Mouse (Mus musculus) embryo, embryonic 9.5 days (tissue): ENCODE measurements around the gene Stx11.
"Not testable (repeated sequence)": the region's sequence is repeated elsewhere in the genome, so short reads cannot be mapped to it uniquely, and the experiment has no call there.

ENCODE experiments used
- DNase-seq: peaks from one replicate; pipeline ENCODE4 v3.0.0-alpha.2; 2017; ENCODE audit errors: extremely low spot score

The Stx11 gene

DNA sequence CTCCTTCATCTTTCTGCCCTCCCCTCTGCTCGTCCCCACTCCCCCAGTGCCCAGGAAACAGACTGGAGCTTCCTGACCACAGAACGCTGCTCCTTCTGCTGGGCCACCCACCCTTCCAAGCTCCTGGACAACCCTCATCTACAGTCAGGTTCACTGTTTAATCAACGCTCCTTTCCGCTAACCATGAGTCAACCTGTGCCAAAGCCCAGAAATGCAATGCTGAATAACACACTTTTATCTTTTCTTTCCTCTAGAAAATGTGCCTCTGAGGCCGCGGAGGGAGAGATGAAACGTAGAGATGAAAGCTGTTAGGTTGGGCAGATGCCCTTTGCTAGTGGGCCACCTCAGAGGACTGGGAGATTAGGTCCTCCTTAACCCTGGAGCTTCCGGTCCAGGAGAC, 2.6 kb downstream of the Stx11 start:
- DNase-seq = no peak

GRCm38 (mm10) chr10:12957271-12957670, 6.8 kb downstream of the Stx11 start:
- DNase-seq = no peak

DNA sequence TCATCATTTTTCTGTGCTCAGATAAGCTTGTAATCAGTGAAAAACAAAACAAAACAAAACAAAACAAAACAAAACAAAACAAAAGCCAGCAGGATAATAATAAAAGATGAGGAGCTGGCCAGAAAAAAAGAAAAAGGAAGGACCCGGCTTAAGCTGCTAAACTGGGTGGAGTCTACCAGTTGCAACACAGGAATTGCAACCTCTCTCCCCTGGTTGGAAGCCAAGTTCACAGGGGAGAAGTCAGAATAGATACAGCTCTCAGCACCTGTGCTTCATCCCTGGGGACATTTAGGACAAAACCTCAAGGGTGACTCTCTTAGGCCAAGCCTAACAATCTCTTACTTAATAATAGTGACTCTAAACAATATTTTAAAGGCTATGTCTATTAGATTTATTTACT, 8.3 kb downstream of the Stx11 start:
- no peak for DNase-seq

- not testable (repeated sequence) for DNase-seq
These were observed 12.7 kb downstream of the Stx11 start for GRCm38 (mm10) chr10:12951358-12951757.

GRCm38 (mm10) chr10:12949299-12949698, 14.8 kb downstream of the Stx11 start:
- DNase-seq = no peak

GRCm38 (mm10) chr10:12947606-12948005, 16.5 kb downstream of the Stx11 start:
- no peak for DNase-seq

DNA sequence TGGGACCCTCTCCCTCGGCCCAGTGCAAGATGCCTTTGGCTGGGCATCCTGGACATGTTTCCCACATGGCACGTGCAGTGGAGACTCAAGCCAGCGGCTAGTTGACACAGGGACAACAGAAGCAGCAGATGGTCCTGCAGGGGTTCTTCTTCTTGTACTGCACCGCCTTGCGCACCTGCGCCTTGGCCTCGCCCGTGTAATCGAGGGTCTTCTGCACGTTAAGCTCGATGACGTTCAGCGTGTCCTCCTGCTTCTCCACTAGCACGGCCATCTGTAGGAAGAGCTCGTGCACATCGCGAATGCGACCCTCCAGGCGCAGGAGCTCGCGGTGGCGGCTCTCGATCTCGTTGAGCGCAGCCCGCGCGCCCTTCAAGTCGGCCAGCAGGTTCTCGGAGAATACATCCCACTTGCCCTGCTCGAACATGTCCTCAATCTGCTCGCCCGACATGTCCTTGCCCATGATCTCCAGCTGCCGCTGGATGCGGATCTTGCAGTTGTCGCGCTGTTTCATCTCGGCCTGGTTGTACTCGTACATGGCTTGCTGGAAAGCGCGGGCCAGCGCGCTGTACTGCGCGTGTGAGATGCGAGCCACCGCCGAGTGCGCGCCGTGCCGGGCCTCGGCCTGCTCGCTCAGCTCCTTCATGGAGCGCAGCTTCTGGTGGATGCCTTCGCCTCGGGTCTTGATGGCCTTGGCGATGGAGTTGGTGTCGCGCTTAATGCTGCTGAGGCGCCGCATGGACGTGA, 22.9 kb downstream of the Stx11 start:
- DNase-seq = peak; percentile 64

GRCm38 (mm10) chr10:12938763-12939162, 25.3 kb downstream of the Stx11 start:
- DNase-seq = no peak

DNA sequence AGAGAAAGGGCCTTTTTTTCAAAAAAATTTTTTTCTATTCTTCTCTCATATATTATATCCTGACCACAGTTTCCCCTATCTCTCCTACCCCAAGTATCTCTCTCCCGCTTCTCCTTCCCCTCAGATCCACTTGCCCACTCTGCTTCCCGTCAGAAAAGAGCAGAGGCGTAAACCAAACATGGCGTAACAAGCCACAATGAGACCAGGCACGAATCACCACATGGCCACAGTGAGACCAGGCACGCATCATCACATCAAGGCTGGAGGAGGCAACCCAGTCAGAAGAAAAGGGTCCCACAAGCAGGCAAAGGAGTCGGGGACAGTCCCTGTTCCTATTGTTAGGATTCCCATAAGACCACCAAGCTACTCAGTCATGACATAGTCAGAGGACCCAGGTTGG, 28.0 kb downstream of the Stx11 start:
- DNase-seq = no peak

DNA sequence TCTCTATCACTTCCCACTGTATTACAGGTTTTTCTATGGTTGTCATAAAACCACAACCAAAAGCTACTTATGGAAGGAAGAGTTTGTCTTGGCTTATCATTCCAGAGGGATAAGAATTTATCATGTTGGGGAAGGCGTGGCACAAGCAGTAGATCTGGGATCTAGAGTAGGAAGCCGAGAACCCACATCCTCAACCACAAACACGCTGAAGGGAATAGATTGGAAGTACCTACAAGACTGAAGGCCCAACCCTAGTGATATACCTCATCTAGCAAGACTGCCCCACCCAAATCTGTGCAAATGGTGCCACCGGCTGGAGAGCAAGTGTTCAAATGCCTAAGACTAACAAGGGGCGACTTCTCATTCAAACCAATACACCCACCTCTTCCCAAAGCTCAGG, 28.5 kb downstream of the Stx11 start:
- DNase-seq = no peak

DNA sequence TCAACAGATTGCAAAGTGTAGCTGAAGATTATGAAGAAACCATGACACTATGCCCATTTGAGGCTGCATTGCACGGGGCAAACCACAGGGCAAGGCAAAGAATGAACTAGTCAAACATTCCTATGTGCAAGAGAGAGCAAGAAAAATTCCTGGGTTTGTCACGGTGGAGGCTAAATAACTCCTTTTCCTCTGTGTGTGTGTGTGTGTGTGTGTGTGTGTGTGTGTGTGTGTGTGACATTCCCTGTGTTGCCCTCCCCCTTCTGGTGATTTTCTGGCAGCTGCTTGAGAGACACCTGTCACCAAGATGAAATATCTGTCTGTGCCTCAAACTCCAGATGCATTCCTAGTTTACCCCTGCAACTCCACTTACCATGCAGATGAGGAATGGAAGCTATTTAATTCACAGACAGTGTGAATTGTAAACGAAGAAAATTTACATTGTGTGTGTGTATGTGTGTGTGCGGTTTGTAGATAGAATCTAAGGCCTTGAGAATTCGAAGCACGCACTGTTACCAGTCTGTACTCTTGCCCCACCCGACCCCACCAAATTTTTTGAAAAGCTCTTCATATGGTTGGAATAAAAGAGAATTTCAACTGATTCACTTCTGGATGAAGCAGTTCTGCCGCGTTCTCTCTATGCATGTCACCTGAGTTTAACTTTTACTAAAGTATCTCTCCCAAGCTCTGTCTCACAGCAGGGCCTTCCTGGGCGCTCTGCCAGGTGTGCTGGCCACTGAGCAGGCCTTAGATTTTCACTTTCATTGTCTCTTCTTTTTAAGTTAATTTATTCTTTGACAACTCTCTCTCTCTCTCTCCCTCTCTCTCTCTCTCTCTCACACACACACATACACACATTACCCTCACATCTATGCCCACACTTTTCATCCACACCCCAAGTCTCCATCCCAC, 32.4 kb downstream of the Stx11 start:
- no peak for DNase-seq

DNA sequence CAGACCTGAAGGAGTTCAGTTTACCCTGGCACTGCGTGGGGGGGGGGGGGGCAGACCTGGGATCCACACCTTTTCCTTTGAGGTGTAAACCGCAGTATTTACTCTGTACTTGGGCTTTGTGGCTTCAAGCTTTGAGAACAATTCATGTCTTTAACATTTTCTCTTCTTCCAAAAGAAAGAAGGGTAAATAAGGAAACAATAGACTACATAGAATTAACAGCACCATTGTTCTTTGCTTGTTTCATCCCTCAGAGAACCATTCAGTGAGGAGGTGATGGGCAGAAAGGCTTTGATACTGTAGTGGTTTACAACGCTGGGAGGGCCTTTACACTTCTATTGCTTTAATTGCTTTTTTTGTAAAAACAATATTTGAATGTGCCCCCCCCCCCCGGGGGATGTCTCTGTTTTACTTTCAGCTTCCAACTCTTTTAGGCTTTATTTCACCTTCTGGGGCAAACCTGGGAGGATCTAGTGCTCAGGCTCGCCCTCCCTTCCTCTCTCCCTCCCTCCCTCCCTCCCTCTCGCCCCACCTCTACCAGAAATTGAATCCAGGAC, 33.7 kb downstream of the Stx11 start:
- no peak for DNase-seq

DNA sequence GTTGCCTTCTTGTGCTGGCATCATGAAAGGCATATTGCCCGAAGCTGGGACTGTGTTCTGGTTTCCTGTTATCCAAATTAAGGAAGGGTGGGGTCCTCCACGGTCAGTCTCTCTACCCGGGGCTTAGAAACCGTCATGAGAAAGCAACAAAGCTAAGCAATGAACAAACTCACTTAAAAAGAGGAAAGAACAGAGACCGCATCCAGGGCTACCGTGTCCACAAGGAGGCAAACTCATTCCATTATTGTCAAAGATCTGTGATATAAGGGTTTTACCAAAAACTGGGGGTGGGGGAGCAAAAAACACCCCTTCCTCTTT, 34.3 kb downstream of the Stx11 start:
- no peak for DNase-seq

DNA sequence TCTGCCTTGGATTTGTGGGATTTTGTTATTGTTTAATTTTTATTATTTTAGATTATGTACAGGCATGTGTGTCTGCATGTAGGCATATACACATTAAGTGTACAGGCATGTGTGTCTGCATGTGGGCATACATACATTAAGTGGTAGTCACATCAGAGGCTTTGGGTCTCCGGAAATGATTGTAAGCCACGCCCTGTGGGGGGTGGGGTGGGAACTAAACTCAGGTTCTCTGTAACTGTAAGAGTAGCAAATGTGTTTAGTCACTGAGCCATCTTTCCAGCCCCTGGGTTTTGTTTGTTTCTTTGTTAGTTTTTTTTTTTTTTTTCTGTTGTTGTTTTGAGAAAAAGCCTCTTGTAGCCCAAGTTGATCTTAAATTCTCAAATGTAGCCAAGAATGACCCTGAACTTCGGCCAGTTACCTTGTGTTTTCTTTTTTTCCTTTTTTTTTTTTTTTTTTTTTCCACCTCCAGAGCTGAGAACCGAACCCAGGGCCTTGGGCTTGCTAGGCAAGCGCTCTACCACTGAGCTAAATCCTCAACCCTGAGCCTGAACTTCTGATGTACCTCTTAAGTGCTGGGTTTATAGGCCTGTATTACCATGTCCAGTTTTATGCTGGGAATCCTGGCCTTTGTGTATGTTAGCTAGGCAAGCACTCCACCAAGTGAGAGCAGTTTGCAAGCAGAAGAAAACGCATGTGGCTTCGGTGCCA, 34.8 kb downstream of the Stx11 start:
- no peak for DNase-seq

GRCm38 (mm10) chr10:12928193-12928592, 35.9 kb downstream of the Stx11 start:
- DNase-seq = no peak

GRCm38 (mm10) chr10:12922574-12923353, 41.3 kb downstream of the Stx11 start:
- DNase-seq = peak; percentile 98

DNA sequence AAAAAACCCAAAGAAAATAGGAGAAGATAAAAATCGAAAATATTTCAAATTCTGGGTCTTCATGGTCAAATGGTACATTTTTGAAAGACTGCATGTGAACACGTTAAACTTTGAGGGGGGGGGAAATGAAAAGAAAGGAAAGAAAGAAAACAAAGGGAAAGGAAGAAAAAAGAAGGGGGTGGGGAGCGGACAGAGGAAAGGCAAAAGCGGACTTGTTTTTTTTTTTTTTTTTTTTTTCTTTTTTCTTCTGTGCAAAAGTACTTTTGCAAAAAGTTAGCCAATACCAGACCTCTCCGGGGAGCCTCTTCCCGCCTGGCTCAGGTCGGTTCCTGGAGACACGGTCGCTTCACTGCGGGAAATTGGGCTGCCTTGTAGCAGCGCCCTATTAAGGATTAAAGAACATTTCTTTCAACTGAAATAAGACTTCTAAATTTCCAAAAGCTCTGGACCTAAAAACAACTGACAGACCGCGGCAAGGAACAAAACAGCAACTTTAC, 42.0 kb downstream of the Stx11 start:
- no peak for DNase-seq

DNA sequence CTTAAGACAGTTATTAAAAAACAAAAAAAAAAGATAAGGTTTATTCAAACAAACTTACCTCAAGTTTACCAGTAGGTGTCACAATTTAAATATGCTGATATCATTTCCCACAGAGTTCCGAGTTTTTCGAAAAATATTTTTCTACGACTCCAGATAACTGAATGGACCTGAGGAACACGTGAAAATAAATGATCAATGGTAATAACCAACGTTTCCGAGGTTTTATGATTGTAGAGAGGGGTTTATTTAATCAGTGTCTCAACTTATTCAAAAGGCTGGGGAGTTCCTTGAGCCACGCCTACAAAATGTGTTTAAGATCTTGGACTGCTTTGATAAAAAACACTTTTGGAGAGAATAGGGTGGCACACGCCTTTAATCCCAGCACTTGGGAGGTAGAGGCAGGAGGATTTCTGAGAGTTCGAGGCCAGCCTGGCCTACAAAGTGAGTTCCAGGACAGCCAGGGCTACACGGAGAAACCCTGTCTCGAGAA, 42.5 kb downstream of the Stx11 start:
- peak; percentile 23 for DNase-seq

- peak; percentile 44 for DNase-seq
These were observed 44.8 kb downstream of the Stx11 start for GRCm38 (mm10) chr10:12919287-12919686.

- DNase-seq = peak; percentile 30
These were observed 46.5 kb downstream of the Stx11 start for GRCm38 (mm10) chr10:12917626-12918025.

DNA sequence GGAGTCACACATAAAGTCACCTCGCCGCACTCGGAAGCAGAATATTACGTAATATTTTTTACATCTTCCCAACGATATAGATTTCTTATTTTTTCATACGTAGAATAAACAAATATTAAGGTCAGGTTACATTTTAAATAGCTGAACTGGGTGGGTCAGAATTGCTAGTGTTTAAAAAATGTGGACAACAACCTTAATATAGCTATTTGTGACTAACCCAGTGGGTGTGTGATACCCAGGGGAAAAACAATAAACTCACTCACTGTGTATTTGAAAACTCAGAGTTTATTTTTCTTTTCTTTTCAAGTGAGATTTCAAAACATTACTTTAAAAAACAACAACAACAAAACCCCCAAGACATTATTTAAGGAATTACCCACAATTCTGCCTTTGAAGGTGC, 47.7 kb downstream of the Stx11 start:
- DNase-seq = no peak
